Mouse (Mus musculus) cortical plate, adult 2 months (tissue): Measurements from ENCODE around the gene Neurod4. TPM values are rescaled to one million over a fixed set of nuclear protein-coding genes. Genes with fewer than 3 reads are reported as not detected.

Experiments used
- H3K27ac ChIP-seq: fragments of 200-500 bp; 2 replicates; pipeline ENCODE4 v1.5.1; 2012; ENCODE audit warnings: low read length, control low read depth, inconsistent platforms; ENCODE audit not compliant: insufficient read depth
- H3K4me1 ChIP-seq: fragments of 200-500 bp; 2 replicates; pipeline ENCODE4 v1.6.1; 2011; ENCODE audit warnings: low read length; ENCODE audit not compliant: control insufficient read depth, insufficient read depth
- H3K4me3 ChIP-seq: fragments of 200-500 bp; 2 replicates; pipeline ENCODE4 v1.5.1; 2011; ENCODE audit warnings: mild to moderate bottlenecking, low read length, control low read depth; ENCODE audit not compliant: insufficient read depth
- CTCF ChIP-seq: fragments of 200-500 bp; IDR thresholded peaks from 2 replicates; pipeline ENCODE4 v1.5.1; 2011; ENCODE audit warnings: mild to moderate bottlenecking, control low read depth, low read length; ENCODE audit not compliant: insufficient read depth; ENCODE audit errors: extremely low read depth
- POLR2A ChIP-seq: fragments of 200-500 bp; IDR thresholded peaks from 2 replicates; pipeline ENCODE4 v1.6.1; 2011; ENCODE audit warnings: mild to moderate bottlenecking, low read length, control low read depth; ENCODE audit not compliant: insufficient read depth; ENCODE audit errors: extremely low read depth
- polyA plus RNA-seq: library from polyadenylated mRNA; depleted of rRNA; stranded (reverse); fragments of >200 nt; gene quantifications from 2 replicates; pipeline ENCODE4 v1.2.3, GENCODE M21; 2012; rRNA removed

Neurod4 gene
- polyA plus RNA-seq, 1 experiment = 1.1 TPM

GRCm38 (mm10) chr10:130238318-130239209 lies 41.5 kb downstream of the Neurod4 start:
- TF ChIP-seq POLR2A = no peak
- no peak for TF ChIP-seq CTCF
- Histone ChIP-seq H3K27ac (no peak overlapping the region), H3K4me3 (no peak overlapping the region), H3K4me1 (no peaks in the 10 kb centered on the region)

- TF ChIP-seq POLR2A (no peak), CTCF (no peak)
- H3K4me1 ChIP-seq = no peaks in the 10 kb centered on the region
- no peak overlapping the region for H3K27ac ChIP-seq
- H3K4me3 ChIP-seq = no peak overlapping the region
These were observed 45.5 kb downstream of the Neurod4 start for GRCm38 (mm10) chr10:130234576-130234975.

DNA sequence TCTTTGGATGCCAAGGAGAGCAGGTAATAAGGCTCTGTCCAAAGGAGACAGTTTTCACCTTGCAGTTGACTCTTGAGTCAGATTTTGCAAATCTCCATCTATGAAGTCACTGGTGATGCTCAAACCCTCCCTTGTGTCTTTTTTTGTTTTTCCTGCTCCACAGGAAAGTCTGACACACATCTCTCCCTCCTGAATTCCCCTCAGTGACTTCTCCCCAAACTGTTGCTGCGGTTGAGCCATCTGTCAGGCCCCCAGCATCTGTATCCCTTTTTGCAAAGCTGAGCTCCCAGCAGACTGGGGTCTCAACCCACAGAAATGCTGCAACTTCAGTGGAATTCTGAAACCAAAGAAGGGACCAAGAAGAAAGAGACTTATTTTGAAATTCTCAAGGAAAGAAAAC lies 47.9 kb downstream of the Neurod4 start:
- H3K4me3 ChIP-seq = no peak overlapping the region
- H3K27ac ChIP-seq = no peak overlapping the region
- no peaks in the 10 kb centered on the region for H3K4me1 ChIP-seq
- no peak for TF ChIP-seq POLR2A
- TF ChIP-seq CTCF = no peak

GRCm38 (mm10) chr10:130229584-130229983 lies 50.5 kb downstream of the Neurod4 start:
- H3K27ac ChIP-seq = no peak overlapping the region
- no peaks in the 10 kb centered on the region for H3K4me1 ChIP-seq
- peak; percentile 18; the same call in 1 of the 2 replicates for TF ChIP-seq CTCF
- no peak for TF ChIP-seq POLR2A
- no peak overlapping the region for H3K4me3 ChIP-seq

DNA sequence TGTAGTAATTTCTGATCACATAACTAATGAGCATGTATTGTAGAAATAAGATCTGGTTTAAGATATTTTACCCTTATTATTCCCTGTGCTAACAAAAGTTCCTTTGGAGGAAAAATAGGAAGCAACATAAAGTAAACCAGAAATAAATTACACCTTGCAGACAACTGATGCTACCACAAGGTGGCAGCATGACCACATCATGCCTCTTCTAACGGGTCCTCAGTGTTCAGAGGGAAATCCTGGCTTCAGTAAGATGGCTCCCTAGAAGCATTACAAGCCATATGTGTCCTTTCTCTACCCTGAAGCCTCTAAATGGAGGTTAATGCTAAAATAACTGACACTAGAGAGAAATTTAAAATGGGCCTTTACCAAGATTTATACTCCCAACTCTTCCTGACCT lies 51.8 kb downstream of the Neurod4 start:
- H3K27ac ChIP-seq = no peak overlapping the region
- H3K4me3 ChIP-seq = no peak overlapping the region
- TF ChIP-seq POLR2A (no peak), CTCF (peak; percentile 92)
- no peaks in the 10 kb centered on the region for H3K4me1 ChIP-seq

DNA sequence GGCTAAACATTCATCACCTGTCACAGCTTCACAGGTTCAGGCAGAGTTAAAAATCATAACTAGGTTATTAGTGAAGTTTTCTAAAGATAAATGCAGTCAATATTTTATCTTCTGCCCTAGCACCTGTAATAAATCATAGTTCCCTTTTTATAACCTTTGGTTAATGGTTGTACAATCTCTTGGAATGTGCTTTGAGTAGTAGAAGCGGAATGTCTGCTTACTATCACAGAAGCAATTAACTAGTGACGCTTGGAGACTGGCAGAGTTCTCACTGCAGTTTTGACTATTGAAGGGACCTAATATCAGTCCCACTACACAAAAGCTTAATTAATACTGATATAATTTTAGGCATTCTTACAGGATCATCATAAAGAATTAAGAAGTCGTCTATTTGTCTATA lies 55.0 kb downstream of the Neurod4 start:
- TF ChIP-seq POLR2A = no peak
- H3K4me3 ChIP-seq = no peak overlapping the region
- no peak overlapping the region for H3K27ac ChIP-seq
- H3K4me1 ChIP-seq = no peaks in the 10 kb centered on the region

Other genes with a start within 250 kb of the Neurod4 start
- not detected in 2 replicates for gene Olfr821, start 249.9 kb downstream of the Neurod4 start, polyA plus RNA-seq
- gene Olfr822, start 209.0 kb downstream of the Neurod4 start, polyA plus RNA-seq = not detected in 2 replicates
- gene Olfr823, start 164.9 kb downstream of the Neurod4 start, polyA plus RNA-seq = not detected in 2 replicates
- gene Olfr824, start 150.2 kb downstream of the Neurod4 start, polyA plus RNA-seq = not detected in 2 replicates
- not detected in 2 replicates for gene Olfr825, start 113.5 kb downstream of the Neurod4 start, polyA plus RNA-seq
- gene Olfr826, start 96.1 kb downstream of the Neurod4 start, polyA plus RNA-seq = not detected in 2 replicates
- not detected in 2 replicates for gene Olfr827, start 65.8 kb downstream of the Neurod4 start, polyA plus RNA-seq
- 0.06 and 0.13 TPM in 2 replicates for gene Tespa1, start 42.6 kb upstream of the Neurod4 start, polyA plus RNA-seq
- gene Vmn2r84, start 114.1 kb upstream of the Neurod4 start, polyA plus RNA-seq = 2.2 and 2.5 TPM in 2 replicates
- gene Vmn2r85, start 149.5 kb upstream of the Neurod4 start, polyA plus RNA-seq = 0.93 and 1.0 TPM in 2 replicates
- 0.44 and 0.46 TPM in 2 replicates for gene Vmn2r86, start 175.8 kb upstream of the Neurod4 start, polyA plus RNA-seq
- gene Vmn2r87, start 217.2 kb upstream of the Neurod4 start, polyA plus RNA-seq = 1.8 and 1.9 TPM in 2 replicates